ENCODE assay signal across 11 mouse cellular contexts in the genomic region with DNA sequence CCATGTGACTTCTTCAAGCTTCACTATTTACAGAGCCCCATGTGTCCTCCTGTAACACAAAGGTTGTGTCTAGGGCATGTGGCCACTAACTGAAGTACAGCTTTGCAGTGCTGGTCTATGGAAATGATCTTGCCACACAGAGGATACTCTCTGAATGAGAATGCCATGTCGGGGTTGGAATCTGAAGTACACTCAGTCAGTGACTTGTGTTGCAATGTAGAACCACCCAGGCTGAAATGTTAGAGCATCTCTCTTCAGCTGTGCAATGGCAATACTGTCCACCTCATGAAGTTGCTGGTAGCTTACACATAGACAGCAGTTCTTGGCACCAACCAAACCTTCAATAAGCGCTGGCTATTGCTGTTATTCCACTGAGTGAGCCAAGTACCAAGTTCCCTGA. TPM values are rescaled to one million over a fixed set of nuclear protein-coding genes. Genes with fewer than 3 reads are reported as not detected.
A peak's percentile ranks its signal among the peaks of the same experiment; 100 is the strongest.
DNase-seq lines count a peak whose midpoint lies in the region; ATAC-seq and TF ChIP-seq lines count a peak whose summit lies in the region.
"Had no signal": no experiment of that assay in that cellular context is flagged by ENCODE, and none has a peak within 500 bp of the region (broad histone marks: within the 10 kb centered on the region; RNA-seq: fewer than 3 reads in every experiment).

No protein-coding gene starts in this region.

- peak overlapping the region; percentile 88 for H3K9ac ChIP-seq in heart, embryonic 12.5 days
- H3K9ac ChIP-seq in lung, embryonic 15.5 days = 0 out of 2 replicates have a peak overlapping the region, but pooled peaks have one; percentile 10
- H3K9ac ChIP-seq: liver, embryonic 14.5 days had no signal

- no peak for ATAC-seq in heart, embryonic 12.5 days (ENCODE audit: insufficient number of reproducible peaks, low FRiP score)
- no peak for ATAC-seq in lung, embryonic 15.5 days (ENCODE audit: borderline replicate concordance, extremely low read depth, low FRiP score, low TSS enrichment)
- ATAC-seq in granulocyte monocyte progenitor cell, adult 5-6 weeks (replicated peaks; ENCODE audit: poor library complexity, severe bottlenecking) = no peak

- peaks cover 36% of the 10 kb centered on the region for H3K4me1 ChIP-seq in heart, embryonic 12.5 days (replicated peaks)
- H3K4me1 ChIP-seq in lung, embryonic 15.5 days = peaks cover 28% of the 10 kb centered on the region
- H3K4me1 ChIP-seq in brown adipose tissue, adult 24 weeks (ENCODE audit: control insufficient read depth, insufficient read depth, insufficient read length, low read length) = 0 out of 2 replicates have a peak, but pooled peaks cover 3% of the 10 kb centered on the region

- peak overlapping the region; percentile 93; the same call in 1 of the 2 replicates for H3K27ac ChIP-seq in heart, embryonic 12.5 days (ENCODE audit: poor library complexity, severe bottlenecking)
- 0 out of 2 replicates have a peak overlapping the region, but pooled peaks have one; percentile 4 for H3K27ac ChIP-seq in lung, embryonic 15.5 days
- H3K27ac ChIP-seq in brown adipose tissue, adult 24 weeks (replicated peaks; ENCODE audit: low read depth, low read length) = peak overlapping the region; percentile 76
- H3K27ac ChIP-seq: liver, embryonic 14.5 days had no signal

- peaks cover 8% of the 10 kb centered on the region for H3K36me3 ChIP-seq in heart, embryonic 12.5 days
- H3K36me3 ChIP-seq in lung, embryonic 15.5 days = no peaks in the 10 kb centered on the region
- H3K36me3 ChIP-seq in myocyte (ENCODE audit: control insufficient read depth, insufficient read depth) = no peaks in the 10 kb centered on the region

- no peaks in the 10 kb centered on the region for H3K9me3 ChIP-seq in heart, embryonic 12.5 days (replicated peaks)
- H3K9me3 ChIP-seq in lung, embryonic 15.5 days = no peaks in the 10 kb centered on the region

- peak overlapping the region; percentile 57 for H3K4me3 ChIP-seq in heart, embryonic 12.5 days
- peak overlapping the region; percentile 39 for H3K4me3 ChIP-seq in lung, embryonic 15.5 days
- H3K4me3 ChIP-seq in brown adipose tissue, adult 24 weeks (ENCODE audit: insufficient read depth, low read depth, low read length) = peak overlapping the region; percentile 78
- H3K4me3 ChIP-seq in myocyte = no peak overlapping the region

- no peak for TF ChIP-seq POLR2A in myocyte (IDR thresholded peaks at IDR 0.05; ENCODE audit: insufficient read length, low read depth)

- 68% methylated on average over 2 of the region's 2 CpGs for WGBS in heart, embryonic 12.5 days
- 58% methylated on average over 2 of the region's 2 CpGs for WGBS in lung, embryonic 15.5 days

- H3K4me2 ChIP-seq in heart, embryonic 12.5 days = peak overlapping the region; percentile 79
- H3K4me2 ChIP-seq in lung, embryonic 15.5 days = peak overlapping the region; percentile 55
- peak overlapping the region; percentile 69 for H3K4me2 ChIP-seq in myocyte (ENCODE audit: low read depth)

- no peak for DNase-seq in heart, adult 9 months (ENCODE audit: low spot score in 2 of 2)
- DNase-seq in lung, postnatal 14 days = no peak
- no peak for DNase-seq in thymus, postnatal 25 days
- DNase-seq: cerebellum, postnatal 25 days had no signal

- no peaks in the 10 kb centered on the region for H3K27me3 ChIP-seq in heart, embryonic 12.5 days (replicated peaks)
- no peaks in the 10 kb centered on the region for H3K27me3 ChIP-seq in lung, embryonic 15.5 days
- no peaks in the 10 kb centered on the region for H3K27me3 ChIP-seq in myocyte (ENCODE audit: control insufficient read depth, insufficient read depth, insufficient read length)

- H3ac ChIP-seq in myocyte (ENCODE audit: control insufficient read depth, insufficient read length) = no peak overlapping the region

- H3K79me2 ChIP-seq in myocyte (ENCODE audit: control insufficient read depth, insufficient read depth) = no peaks in the 10 kb centered on the region

TF ChIP-seq in myocyte, 11 proteins besides CTCF, POLR2A, EP300 and RAD21:
- TF ChIP-seq MAX (IDR thresholded peaks at IDR 0.05; ENCODE audit: low read depth) (no peak), MYOD1 (IDR thresholded peaks at IDR 0.05; ENCODE audit: control insufficient read depth in 1 of 3, insufficient read length in 2 of 3, low read depth in 2 of 3) (no peak), REST (IDR thresholded peaks at IDR 0.05; ENCODE audit: insufficient read depth, insufficient read length) (no peak), USF1 (IDR thresholded peaks at IDR 0.05; ENCODE audit: low read depth) (no peak), CEBPB (IDR thresholded peaks at IDR 0.05; ENCODE audit: insufficient read depth, poor library complexity, severe bottlenecking) (no peak), TCF12 (IDR thresholded peaks at IDR 0.05; ENCODE audit: insufficient read depth, poor library complexity, severe bottlenecking) (no peak), TCF3 (IDR thresholded peaks at IDR 0.05; ENCODE audit: insufficient read length, low read depth) (no peak), MYOG (IDR thresholded peaks at IDR 0.05; ENCODE audit: control insufficient read depth in 1 of 3, insufficient read depth in 1 of 3, insufficient read length in 2 of 3, low read depth in 2 of 3) (no peak), SRF (IDR thresholded peaks at IDR 0.05; ENCODE audit: control insufficient read depth, insufficient read length, low read depth) (no peak), POLR2AphosphoS2 (IDR thresholded peaks at IDR 0.05; ENCODE audit: insufficient read length, low read depth) (no peak), E2F4 (IDR thresholded peaks at IDR 0.05; ENCODE audit: insufficient read depth) (no peak)

RNA-seq across cellular contexts. Expression of a gene that starts 3.6 kb away (rescaled TPM):
- 61.4 and 61.8 TPM in 2 replicates for polyA plus RNA-seq in heart, embryonic 12.5 days (2016; fragmentation: Nextera tagmentation; extraction: Ambion mirVana)
- polyA plus RNA-seq in lung, embryonic 15.5 days (2015; fragmentation: Nextera tagmentation; extraction: Ambion mirVana) = 23.6 and 27.1 TPM in 2 replicates
- polyA plus RNA-seq in brown adipose tissue, adult 24 weeks (2012; ENCODE audit: insufficient read depth, insufficient read length, missing spikeins) = 6.2 and 7.6 TPM in 2 replicates
- 1.8 TPM for polyA plus RNA-seq in myocyte (2012; fragmentation: generic; extraction: Trizol)
- total RNA-seq in granulocyte monocyte progenitor cell, adult 5-6 weeks (2014; fragmentation: Nextera tagmentation) = 0.13 and 0.24 TPM in 2 replicates
- total RNA-seq in granulocyte monocyte progenitor cell, adult 5-6 weeks (2017) = 0.04 and 0.05 TPM in 2 replicates
- total RNA-seq: monocyte, adult 5-6 weeks had no signal

RNA-seq across cellular contexts. Expression of a gene that starts 35.4 kb away (rescaled TPM):
- polyA plus RNA-seq in heart, embryonic 12.5 days (2016; fragmentation: Nextera tagmentation; extraction: Ambion mirVana) = 12.6 and 13.5 TPM in 2 replicates
- polyA plus RNA-seq in lung, embryonic 15.5 days (2015; fragmentation: Nextera tagmentation; extraction: Ambion mirVana) = 4.9 and 5.2 TPM in 2 replicates
- polyA plus RNA-seq in brown adipose tissue, adult 24 weeks (2012; ENCODE audit: insufficient read depth, insufficient read length, missing spikeins) = 0.38 TPM in 1 of 2 replicates, not detected in the other
- 0.92 TPM for polyA plus RNA-seq in myocyte (2012; fragmentation: generic; extraction: Trizol)
- 2.8 and 3.0 TPM in 2 replicates for total RNA-seq in granulocyte monocyte progenitor cell, adult 5-6 weeks (2014; fragmentation: Nextera tagmentation)
- 2.7 and 2.8 TPM in 2 replicates for total RNA-seq in granulocyte monocyte progenitor cell, adult 5-6 weeks (2017)
- total RNA-seq: monocyte, adult 5-6 weeks had no signal

Comparison
In these comparisons a context has a peak if more than half of its experiments do, and no peak if none do; other contexts are left out.
1. H3K27ac ChIP-seq: peak in every context shown above with its lines; median percentile 93 in heart, embryonic 12.5 days; 76 in brown adipose tissue, adult 24 weeks; 4 in lung, embryonic 15.5 days.